Mouse (Mus musculus): ENCODE data around the gene Ccdc136. TPM values are rescaled to one million over a fixed set of nuclear protein-coding genes. Genes with fewer than 3 reads are reported as not detected.

The Ccdc136 gene
- 0.18 TPM for polyA plus RNA-seq (2015; fragmentation: Illumina TruSeq; extraction: RNeasy Lipid Tissue Mini Kit (QIAGEN cat#74804); ENCODE audit: insufficient read depth, low replicate concordance)

GRCm38 (mm10) chr6:29395910-29396713 is at the start of gene Ccdc136:
TSS of gene Ccdc136 (plus strand) at chr6:29396309.

GRCm38 (mm10) chr6:29347665-29348370 is 48.3 kb upstream of the Ccdc136 start, which contains the start of gene Calu:
TSS of gene Calu (plus strand) at chr6:29348069.

DNA sequence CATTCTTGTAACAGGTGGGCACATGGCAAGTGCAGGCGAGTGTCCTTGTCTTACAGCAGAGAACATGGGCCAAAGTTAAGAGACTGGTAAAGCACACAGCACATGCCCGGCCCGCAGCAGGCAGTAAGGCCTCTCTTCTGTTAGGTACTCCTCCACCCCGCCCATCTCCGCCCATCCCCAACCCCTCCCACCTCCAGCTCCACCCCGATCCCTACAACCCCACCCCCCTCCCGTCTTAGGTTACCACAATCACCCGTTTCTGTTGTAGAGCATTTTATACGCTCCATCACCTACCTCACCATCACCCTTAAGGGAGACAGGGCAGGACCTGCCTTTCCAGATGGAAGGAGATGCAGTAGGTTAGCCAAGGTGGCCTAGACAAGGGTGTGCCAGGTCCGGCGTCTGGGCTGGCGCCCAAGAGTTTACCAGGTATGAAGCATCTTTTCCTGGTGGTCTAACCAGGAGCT is 8.0 kb upstream of the Ccdc136 start, which contains the start of gene Opn1sw:
Gene Opn1sw (minus strand): TSS at position 417 of the 467 bp plus-strand sequence.

DNA sequence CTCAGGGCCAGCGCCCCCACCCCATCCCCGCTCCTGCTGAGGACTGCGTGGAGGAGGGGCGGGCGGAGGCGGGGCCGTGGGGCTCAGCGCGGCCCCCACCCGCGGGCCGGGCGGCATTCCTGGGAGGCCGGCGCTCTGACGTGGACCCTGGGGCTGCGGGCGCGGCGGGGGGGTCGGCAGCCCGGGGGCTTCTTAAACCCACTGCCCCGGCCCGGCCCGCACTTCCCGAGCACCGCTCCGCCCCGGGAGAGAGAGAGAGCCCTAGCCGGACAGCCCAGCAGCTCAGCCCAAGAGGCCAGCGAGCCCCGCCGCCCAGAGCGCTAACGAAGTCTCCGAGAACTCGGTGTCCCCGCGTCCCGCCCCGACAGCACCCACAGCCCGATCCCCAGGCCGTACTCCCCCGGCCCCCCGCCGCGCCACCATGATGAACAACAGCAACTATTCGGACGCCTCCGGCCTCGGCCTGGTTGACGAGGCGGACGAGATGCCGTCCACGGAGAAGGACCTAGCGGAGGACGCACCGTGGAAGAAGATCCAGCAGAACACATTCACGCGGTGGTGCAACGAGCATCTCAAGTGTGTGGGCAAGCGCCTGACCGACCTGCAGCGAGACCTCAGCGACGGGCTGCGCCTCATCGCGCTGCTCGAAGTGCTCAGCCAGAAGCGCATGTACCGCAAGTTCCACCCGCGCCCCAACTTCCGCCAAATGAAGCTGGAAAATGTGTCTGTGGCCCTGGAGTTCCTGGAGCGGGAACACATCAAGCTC is 37.1 kb downstream of the Ccdc136 start, which contains the start of gene Flnc:
Gene Flnc (plus strand): TSS at position 219 of the 766 bp plus-strand sequence.

GRCm38 (mm10) chr6:29467583-29468354 is 71.7 kb downstream of the Ccdc136 start, which contains the start of gene Atp6v1f:
TSS of gene Atp6v1f (plus strand) at chr6:29467718.

DNA sequence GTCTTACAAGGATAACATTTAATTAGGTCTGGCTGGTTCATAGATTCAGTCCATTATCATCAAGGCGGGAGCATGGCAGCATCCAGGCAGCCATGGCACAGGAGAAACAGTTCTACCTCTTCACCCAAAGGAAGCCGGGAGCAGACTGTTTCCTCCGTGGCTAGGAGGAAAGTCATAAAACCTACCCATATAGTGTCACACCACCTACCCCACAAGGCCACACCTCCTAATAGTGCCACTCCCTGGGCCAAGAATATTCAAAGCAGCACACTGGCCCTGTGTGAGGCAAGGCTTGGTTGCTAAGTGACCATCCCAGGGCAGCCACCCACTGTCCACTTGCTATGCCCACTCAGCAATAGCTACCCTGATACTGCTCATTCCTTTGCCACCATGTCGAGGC is 75.0 kb downstream of the Ccdc136 start, which contains the start of gene Atp6v1fnb:
Gene Atp6v1fnb (plus strand): TSS at position 301 of the 400 bp plus-strand sequence.

Other genes starting within 250 kb of the Ccdc136 start
- 70.3 TPM for gene Rbm28, start 231.3 kb upstream of the Ccdc136 start, polyA plus RNA-seq (2015; fragmentation: Illumina TruSeq; extraction: RNeasy Lipid Tissue Mini Kit (QIAGEN cat#74804); ENCODE audit: insufficient read depth, low replicate concordance)
- 0.11 TPM for gene Prrt4, start 216.7 kb upstream of the Ccdc136 start, polyA plus RNA-seq (2015; fragmentation: Illumina TruSeq; extraction: RNeasy Lipid Tissue Mini Kit (QIAGEN cat#74804); ENCODE audit: insufficient read depth, low replicate concordance)
- gene Impdh1, start 179.9 kb upstream of the Ccdc136 start, polyA plus RNA-seq (2015; fragmentation: Illumina TruSeq; extraction: RNeasy Lipid Tissue Mini Kit (QIAGEN cat#74804); ENCODE audit: insufficient read depth, low replicate concordance), result 21.3 TPM
- 9.8 TPM for gene Hilpda, start 123.8 kb upstream of the Ccdc136 start, polyA plus RNA-seq (2015; fragmentation: Illumina TruSeq; extraction: RNeasy Lipid Tissue Mini Kit (QIAGEN cat#74804); ENCODE audit: insufficient read depth, low replicate concordance)
- gene Fam71f2, start 116.7 kb upstream of the Ccdc136 start, polyA plus RNA-seq (2015; fragmentation: Illumina TruSeq; extraction: RNeasy Lipid Tissue Mini Kit (QIAGEN cat#74804); ENCODE audit: insufficient read depth, low replicate concordance), result 0.59 TPM
- not detected for gene Fam71f1, start 77.2 kb upstream of the Ccdc136 start, polyA plus RNA-seq (2015; fragmentation: Illumina TruSeq; extraction: RNeasy Lipid Tissue Mini Kit (QIAGEN cat#74804); ENCODE audit: insufficient read depth, low replicate concordance)
- gene Calu, start 48.2 kb upstream of the Ccdc136 start, polyA plus RNA-seq (2015; fragmentation: Illumina TruSeq; extraction: RNeasy Lipid Tissue Mini Kit (QIAGEN cat#74804); ENCODE audit: insufficient read depth, low replicate concordance), result 140 TPM
- not detected for gene Opn1sw, start 7.8 kb upstream of the Ccdc136 start, polyA plus RNA-seq (2015; fragmentation: Illumina TruSeq; extraction: RNeasy Lipid Tissue Mini Kit (QIAGEN cat#74804); ENCODE audit: insufficient read depth, low replicate concordance)
- gene Flnc, start 36.9 kb downstream of the Ccdc136 start, polyA plus RNA-seq (2015; fragmentation: Illumina TruSeq; extraction: RNeasy Lipid Tissue Mini Kit (QIAGEN cat#74804); ENCODE audit: insufficient read depth, low replicate concordance), result 0.11 TPM
- gene Atp6v1f, start 71.4 kb downstream of the Ccdc136 start, polyA plus RNA-seq (2015; fragmentation: Illumina TruSeq; extraction: RNeasy Lipid Tissue Mini Kit (QIAGEN cat#74804); ENCODE audit: insufficient read depth, low replicate concordance), result 107 TPM
- not detected for gene Atp6v1fnb, start 75.1 kb downstream of the Ccdc136 start, polyA plus RNA-seq (2015; fragmentation: Illumina TruSeq; extraction: RNeasy Lipid Tissue Mini Kit (QIAGEN cat#74804); ENCODE audit: insufficient read depth, low replicate concordance)
- 1.2 TPM for gene Kcp, start 111.6 kb downstream of the Ccdc136 start, polyA plus RNA-seq (2015; fragmentation: Illumina TruSeq; extraction: RNeasy Lipid Tissue Mini Kit (QIAGEN cat#74804); ENCODE audit: insufficient read depth, low replicate concordance)
- 97.3 TPM for gene Irf5, start 130.3 kb downstream of the Ccdc136 start, polyA plus RNA-seq (2015; fragmentation: Illumina TruSeq; extraction: RNeasy Lipid Tissue Mini Kit (QIAGEN cat#74804); ENCODE audit: insufficient read depth, low replicate concordance)
- 80.4 TPM for gene Tnpo3, start 213.6 kb downstream of the Ccdc136 start, polyA plus RNA-seq (2015; fragmentation: Illumina TruSeq; extraction: RNeasy Lipid Tissue Mini Kit (QIAGEN cat#74804); ENCODE audit: insufficient read depth, low replicate concordance)

Data from spleen, adult 10 weeks (tissue).